Mouse (Mus musculus) left cerebral cortex, adult 8-10 months (tissue): ENCODE data around the gene Dnmt1. TPM values are rescaled to one million over a fixed set of nuclear protein-coding genes. Genes with fewer than 3 reads are reported as not detected.

Experiments
- DNase-seq, 2 experiments: peaks; one replicate each; pipeline ENCODE4 v3.0.0; 2022; ENCODE audit warnings: low spot score in 2 of 2
- total RNA-seq, 4 experiments: library from RNA; stranded (reverse); gene quantifications; 2 replicates each; pipeline ENCODE4 v1.2.4; 2022

Gene Dnmt1
- total RNA-seq, 4 experiments from 2014 or later: 39.7 to 41.3 (median 40.5) TPM

DNA sequence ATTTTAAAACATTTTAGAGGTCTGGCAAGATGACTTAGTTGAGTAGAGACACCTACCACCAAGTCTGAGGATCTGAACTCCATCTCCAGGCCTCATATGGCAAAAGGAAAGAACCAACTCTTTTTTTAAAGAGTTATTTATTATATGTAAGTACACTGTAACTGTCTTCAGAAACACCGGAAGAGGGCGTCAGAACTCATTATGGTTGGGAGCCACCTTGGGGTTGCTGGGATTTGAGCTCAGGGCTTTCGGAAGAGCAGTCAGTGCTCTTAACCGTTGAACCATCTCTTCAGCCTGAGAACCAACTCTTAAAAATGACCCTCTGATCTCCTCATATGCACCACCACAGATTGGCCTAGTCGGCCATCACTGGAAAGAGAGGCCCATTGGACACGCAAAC, 72.5 kb downstream of the Dnmt1 start:
- DNase-seq: no peak

DNA sequence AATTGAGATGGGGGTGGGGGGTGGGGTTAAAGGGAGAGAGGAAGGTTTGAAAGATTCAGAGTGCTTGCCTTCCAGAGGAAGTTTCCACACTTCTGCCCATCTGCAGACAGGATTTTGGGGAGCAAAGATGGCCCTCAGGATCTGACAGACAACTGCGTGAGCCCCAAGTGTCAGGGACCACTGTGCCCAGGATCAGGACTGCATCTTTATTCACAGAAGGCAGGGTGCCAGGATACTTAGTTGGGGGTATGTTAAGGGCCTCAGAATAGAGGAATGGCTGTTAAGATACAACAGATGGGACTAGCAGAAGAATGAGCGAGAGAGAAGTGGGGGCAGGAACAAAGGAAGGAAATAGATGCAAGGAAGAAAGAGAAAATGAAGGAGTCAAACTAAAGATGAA, 73.1 kb downstream of the Dnmt1 start:
- DNase-seq: no peak

DNA sequence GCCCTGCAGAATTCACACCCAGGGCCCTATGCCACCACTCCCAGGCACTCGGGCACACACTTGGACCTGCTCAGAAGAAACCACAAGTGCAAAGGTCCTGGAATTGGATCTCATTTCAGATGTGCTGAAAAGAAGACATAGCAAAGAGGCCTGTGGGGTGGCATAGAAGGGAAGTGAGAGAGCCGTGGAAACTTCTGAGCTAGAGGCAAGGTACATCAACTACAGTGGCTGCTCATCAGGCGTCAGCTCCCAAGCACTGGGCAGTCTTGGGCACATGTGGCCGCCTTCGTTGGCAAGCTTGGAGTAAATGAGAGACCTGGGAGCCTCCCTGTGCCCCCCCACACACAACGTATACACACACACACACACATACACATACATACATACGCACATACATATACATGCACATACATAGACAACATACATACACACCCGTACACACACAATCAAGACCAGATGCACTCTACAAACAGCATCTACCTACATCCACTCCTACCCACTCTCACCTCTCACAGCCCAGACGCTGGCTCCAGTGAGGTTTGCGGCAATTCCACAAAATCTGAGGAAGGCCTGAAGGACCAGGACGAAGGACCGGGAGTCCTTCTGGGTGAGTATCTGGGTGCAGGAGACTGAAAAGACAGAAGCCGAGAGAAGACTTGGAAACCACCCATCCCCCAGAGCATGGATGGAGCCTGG, 80.4 kb downstream of the Dnmt1 start, which contains the start of gene Angptl6:
Gene Angptl6 (minus strand): TSS at position 631 of the 696 bp plus-strand sequence.
- DNase-seq: no peak

DNA sequence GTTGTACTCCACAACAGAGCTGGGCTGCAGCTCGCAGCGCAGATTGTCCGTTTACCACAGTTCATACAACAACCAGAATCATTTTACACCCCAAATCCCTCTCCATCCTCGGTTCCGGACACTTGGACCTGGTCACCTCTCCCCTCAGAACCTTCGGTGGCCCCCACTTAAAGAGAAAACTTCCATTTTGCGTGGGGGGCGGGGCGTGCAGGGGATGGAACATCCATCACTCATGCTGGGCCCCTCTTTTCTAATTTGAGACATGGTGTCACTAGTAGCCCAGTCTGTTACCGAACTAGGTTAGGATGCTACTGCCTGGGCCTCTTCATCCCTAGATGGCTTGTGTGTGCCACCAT, 81.0 kb downstream of the Dnmt1 start:
- no peak for DNase-seq

DNA sequence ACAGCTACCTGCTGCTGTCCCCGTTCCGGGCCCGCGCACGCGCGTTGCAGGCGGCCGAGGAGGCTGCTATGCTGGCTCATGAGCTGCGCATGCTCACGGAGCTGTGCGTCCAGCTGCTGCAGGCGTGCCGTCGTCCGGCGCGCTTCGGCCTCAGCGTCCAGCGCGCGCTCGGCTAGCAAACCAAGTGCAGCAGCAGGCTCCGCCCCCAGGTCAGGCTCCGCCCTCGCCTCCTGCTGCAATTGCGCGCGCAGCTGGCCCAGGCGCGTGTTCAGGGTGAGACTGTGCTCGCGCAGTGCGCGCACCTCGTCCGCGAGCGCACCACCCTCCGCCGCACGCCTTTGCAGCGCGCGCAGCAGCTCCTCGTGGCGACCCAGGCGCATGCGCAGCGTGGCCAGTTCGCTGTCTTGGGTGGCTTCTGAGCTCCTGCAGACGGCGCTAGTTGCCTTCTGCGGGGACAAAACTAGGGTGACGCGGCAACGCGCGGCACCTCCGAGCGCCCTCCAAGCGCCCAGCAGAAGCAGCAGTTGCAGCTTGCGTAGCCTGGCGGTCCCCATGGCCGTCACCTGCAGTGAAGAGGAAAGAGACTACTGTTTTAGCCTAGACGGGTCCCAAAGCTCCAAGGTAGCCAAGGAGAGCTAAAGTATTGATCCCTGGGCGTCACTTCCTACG, 81.5 kb downstream of the Dnmt1 start:
- DNase-seq: peak; percentile 98 to 99

DNA sequence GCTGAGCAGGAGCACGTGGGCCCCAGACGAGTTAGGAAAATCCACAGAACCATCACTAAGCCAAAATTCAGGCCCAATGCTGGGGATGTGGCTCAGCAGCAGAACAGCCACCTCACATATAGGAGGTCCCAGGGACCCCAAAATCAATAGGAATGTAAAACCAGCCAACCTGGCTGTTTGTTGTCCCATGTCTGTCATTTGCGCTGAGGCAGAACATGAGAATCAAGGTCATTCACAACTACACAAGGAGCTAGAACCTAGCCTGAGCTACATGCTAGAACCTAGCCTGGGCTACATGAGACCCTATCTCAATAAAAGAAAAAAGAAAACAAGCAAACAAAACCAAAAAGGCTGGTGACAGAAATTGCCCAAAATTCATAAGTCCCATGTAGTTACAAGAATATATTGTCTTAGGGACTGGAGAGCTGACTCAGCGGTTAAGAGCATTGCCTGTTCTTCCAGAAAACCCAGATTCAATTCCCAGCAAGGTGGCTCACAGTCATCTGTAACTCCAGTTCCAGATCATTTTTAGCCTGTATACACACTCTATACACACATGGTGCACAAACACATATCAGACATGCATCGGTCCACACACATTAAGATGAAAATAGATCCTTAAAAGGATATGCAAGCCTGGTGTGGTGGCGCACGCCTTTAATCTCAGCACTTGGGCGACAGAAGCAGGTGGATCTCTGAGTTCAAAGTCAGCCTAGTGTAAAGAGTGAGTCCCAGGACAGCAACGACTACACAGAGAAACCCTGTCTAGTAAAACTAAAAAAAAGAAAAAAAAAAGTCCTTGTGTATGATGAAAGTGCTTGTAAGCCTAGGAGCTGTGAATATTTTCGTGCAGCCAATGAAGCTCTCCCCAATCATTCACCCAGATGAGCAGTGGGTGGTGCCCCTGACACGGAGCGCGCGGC, 82.3 kb downstream of the Dnmt1 start:
- no peak for DNase-seq

DNA sequence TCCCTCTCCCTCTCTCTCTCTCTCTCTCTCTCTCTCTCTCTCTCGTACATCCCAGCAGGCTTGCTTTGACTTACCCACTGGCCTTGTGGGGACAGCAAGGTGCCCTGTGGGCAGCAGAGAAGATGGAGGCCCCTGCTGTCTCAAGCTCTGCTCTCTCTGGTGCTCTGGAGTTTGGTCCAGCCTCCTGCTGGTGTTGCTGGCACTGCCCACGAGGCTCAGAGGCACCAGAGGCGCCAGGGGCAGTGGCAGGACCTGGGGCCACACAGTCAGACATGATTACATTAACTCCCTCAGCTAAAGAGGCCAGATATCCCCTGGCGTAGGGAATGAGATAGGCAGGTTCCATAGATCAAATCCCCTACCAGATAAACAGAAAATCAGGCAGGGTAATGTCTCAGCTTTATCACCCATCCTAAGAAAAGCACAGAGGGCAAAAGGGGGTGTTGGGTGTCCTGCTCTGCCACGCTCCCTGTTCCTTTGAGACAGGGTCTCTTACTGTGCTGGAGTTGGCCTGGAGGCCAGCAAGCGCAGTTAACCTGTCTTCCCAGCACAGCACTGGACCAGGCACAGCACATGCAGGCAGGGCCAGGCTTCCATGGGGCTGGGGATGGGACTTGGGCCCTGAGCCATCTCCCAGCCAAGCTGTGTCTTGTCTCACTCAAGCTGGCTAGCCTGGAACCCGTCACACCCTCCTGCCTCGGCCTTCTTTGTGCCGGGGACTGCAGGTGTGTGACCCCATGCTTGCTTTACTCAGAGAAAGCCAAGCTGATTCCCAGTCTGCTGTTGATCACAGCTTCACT, 83.2 kb downstream of the Dnmt1 start:
- DNase-seq: no peak

DNA sequence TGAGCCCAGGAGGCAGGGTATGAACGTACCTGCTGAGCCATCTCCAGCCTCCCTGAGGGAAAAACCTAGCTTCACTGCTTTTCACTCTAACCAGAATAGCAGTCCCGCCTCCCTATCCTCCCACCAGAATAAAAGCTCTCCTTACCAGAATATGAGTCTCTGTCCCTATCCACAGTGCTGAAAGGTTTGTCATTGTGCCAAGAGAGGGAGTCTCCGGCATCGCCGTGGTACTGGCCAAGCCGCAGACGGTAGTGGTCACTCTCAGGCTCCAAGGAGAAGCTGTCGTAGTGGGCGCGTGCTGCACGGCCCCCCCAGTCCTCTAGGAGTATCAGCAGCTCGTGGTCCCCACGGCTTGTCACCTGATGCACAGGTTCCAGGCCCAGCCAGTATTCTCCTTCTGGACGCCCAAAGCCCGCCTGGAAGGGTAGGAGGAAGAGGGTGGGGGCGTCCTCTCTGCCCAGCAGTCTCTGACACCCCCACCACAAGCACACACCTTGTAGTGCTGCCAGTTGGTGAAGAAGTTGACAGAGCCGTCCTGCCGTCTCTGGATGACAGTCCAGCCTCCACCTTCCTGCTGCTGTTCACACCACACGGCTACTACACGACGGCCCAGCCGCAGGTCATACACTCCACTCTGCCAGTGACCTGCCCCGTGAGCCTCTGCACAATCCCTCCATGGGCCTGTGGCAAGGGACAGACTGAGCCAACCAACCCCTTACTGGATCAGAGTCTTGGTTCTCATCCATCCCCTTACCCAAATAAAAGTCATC, 84.5 kb downstream of the Dnmt1 start:
- DNase-seq: peak in 1 of 2 experiments; percentile 67

DNA sequence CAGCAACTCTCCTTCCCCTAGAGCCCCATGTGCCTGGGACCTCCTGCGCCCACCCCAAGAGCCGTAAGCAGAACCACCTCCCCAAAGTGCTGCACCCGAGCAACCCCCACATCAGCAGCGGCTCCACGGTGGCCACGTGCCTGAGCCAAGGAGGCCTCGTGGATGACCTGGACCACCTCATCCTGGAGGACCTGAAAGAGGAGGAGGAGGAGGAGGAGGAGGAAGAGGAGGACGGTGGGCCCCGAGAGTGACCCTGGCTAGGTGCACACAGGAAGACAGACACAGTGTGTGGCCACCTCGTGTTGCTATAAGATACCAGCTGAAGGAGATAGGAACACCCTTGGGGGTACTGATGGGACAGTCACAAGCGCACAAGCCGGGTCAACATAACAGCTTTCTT, 86.2 kb downstream of the Dnmt1 start:
- DNase-seq: no peak

DNA sequence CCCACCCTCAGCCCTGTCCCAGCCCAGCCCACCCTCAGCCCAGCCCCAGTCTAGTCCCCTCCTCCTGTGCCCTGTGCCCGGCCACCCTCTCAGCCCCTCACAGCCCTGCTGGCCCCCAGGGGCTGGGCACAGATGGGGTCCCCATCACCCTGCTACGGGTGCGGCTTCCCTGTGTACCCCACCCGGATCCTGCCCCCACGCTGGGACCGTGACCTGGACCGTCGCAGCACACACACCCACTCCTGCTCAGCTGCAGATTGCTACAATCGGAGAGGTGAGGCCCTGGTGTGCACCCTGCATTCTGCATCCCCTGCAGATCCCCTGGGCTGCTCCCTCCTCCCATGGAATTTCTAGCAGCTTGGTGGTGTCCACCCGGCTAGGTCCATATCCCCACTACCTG, 86.7 kb downstream of the Dnmt1 start:
- no peak for DNase-seq

DNA sequence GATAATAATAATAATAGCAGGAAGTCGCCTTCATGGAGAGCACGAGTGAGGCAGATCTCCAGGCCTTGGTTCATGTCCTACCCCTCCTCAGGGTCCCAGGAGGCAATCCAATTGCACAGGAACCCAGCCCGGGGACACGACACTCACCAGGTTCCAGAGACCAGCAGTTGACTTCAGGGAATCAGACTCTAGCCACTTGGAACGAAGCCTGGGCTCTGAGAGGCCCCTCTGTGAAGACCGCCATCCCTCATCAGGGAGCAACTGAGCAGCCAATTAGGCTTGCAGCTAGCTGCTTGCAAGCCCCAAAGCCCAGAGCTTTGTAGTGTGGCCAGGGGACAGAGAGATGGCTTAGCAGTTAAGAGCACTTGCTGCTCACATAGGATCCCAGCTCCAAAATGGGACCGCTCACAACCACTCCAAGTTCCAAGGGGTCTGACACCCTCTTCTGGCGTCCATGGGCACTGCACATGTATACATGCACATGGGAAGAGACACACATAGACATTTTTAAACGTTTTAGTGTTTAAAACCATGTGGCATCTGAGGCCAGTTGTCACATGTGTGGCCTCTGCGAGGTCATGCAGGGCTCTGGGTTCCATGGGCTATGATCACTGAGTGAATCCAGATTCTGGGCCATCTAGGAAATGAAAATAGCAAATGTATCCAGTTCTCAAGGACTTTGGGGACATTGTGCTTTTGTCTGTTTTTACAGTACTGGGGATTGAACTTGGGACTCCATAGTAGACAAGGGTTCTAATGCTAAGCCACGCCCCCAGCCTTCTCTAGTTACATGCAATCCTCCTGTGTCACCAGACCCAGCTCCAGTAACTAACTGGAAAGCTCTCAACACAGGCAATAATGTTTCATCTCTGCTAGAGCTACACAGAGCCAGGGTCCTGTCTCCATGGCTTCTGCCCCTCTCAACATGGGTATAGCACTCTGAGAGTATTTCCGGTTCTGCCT, 89.2 kb downstream of the Dnmt1 start:
- no peak for DNase-seq

DNA sequence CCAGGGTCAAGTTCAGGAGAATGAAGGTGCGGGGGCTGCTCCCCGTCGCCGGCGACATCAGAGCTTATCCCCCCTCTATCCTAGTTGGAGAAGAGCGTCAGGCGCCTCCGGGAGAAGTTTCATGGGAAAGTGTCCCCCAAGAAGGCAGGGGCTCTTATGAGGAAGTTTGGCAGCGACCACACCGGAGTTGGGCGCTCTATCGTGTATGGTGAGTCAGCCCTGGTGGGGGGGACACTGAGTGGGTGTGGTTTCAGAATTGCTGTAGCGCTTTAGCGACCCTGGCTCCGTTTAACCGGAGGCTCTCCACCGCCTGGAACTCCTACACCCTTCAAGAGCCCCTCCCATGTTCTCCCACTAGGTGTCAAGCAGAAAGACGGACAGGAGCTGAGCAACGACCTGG, 90.4 kb downstream of the Dnmt1 start:
- no peak for DNase-seq

DNA sequence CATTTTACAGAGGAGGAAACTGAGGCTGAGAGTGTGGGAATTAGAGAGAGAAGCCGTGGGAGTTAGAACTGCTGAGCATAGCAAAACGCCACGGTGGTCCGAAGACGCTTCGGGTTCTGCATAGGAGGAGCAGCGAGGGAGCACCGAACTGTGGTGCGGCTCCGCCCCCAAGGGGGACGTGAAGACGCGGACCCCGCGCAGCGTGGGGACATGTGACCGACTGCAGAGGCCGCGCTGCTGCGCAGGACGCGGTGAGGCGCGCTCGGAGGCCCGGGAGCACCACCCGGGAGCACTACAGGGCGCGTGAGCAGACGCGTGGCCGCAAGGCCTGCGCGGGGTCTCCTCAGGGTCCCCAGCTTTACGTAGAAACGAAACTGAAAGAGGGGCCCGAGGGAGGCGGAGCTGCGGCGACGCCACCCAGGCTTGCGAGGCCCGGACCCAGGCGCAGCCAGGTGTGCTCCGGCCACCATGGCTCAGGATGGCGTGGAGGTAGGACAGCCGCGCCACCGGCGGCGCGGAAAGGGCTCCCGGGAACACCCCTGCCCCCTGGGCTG, 91.2 kb downstream of the Dnmt1 start, which contains the start of gene A230050P20Rik:
Gene A230050P20Rik (plus strand): TSS at position 195 of the 554 bp plus-strand sequence.
- DNase-seq: peak in 1 of 2 experiments; percentile 88

DNA sequence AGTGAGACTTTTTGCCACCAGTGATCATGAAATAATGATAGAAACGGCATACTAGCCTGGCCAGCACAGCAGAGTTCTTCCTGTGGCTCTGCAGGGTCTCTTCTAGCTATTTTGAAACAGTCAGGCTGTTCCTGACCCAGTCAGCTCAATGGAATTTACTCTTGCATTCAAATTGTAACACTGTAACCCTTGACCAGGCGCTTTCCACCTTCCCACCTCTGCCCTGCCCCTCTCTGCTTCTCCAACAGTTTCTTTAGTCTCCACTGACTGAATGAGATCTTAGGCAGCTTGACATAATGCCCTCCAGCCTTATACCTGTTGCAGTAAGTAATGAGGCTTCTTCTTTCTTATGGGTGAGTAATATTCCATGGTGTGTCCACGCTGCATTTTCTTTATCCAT, 92.8 kb downstream of the Dnmt1 start:
- no peak for DNase-seq

DNA sequence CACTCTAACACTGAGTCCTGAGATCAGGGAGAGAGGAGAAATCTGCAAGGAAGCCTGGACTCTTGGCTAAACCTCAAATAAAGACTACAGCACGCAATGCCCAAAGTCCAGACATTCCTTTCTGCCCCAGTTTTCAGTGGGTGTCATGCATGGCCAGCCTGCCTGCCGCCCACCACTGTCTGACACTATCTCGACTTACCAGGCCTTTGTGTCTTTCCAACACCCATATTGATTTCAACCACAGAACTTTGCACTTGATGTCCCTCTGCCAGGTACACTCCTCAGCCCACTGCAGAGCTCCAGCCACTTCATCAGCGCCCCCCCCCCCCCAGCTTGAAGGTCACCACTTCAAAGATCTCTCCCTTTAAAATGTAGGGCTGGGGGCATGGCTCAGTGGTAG, 97.5 kb downstream of the Dnmt1 start:
- no peak for DNase-seq

DNA sequence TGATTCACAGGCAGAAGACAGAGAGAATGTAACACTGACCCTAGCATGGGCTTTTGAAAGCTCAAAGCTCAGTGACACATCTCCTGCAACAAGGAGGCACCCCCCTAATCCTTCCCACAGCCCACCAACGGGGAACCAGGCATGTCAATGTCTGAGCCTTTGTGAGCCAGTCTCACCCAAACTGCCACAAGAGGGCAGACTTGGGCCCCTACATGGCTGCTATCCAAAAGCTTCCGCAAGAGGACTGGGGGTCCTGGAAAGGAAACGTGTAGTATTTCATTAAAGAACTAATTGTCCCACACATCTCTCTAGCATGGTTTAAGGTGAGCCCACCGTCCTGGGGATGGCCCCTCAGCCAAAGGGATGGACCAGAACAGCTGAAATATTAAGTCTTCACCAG, 97.9 kb downstream of the Dnmt1 start:
- DNase-seq: no peak

DNA sequence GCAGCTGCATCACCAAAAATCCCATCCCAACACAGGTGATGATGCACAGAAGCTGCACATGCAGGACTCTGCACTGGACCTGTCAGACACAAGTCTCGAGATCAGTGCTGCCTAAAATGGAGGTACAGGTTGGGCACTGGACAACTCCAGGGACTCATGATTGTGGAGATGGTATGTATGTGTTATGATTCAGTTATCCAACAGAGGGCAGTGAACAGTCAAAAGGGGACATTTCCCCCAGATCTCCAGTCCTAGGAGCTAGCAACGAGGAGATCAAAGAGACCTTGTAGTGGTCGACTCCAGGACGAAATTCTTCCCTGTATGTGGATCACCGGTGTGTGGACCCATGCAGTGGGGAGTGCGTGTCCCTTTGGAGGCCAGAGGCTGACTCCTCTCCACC, 99.8 kb downstream of the Dnmt1 start:
- no peak for DNase-seq
